Mouse (Mus musculus) cerebellum, adult 11 months (tissue): ENCODE data around the gene Cyp51.
"Not testable (repeated sequence)": the region's sequence is repeated elsewhere in the genome, so short reads cannot be mapped to it uniquely, and the experiment has no call there.

Source experiments
- DNase-seq: peaks from one replicate; pipeline ENCODE4 v3.0.0; 2022

Cyp51 gene

DNA sequence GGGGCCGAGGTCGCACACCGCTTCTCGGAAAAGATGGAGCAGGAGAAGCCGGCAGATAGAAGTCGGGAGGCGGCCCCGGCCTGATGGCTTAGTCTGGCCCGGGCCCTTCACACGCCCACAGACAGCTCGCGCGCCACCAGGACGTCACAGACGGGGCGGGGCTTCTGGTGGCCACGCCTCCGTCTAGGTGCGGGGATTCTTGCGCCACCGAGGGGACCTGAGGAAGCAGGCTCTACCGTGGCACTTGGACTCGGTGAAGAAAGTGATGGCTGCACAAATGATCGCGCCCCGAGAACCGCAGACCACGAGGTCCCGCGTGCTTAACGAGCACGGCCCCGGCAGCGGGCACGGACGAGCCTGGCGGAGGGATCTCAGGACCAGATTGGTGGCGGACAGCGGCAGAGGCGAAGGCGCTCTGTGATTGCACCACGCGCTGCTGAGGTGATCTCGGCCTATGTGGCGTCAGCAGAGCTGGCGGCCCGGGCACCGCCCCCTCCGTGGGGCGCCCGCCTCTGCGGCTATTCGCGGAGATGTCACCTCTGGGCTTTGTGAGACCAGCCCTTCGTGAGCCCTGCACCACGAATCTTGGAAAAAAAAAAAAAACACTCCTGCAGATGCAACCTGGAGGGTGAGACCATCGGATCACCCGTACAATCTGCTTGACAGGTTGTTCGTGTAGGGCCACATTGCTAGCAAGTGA, at the start of gene Cyp51:
Gene Cyp51 (minus strand): TSS at position 406 of the 700 bp plus-strand sequence.
- peak; percentile 90 for DNase-seq

DNA sequence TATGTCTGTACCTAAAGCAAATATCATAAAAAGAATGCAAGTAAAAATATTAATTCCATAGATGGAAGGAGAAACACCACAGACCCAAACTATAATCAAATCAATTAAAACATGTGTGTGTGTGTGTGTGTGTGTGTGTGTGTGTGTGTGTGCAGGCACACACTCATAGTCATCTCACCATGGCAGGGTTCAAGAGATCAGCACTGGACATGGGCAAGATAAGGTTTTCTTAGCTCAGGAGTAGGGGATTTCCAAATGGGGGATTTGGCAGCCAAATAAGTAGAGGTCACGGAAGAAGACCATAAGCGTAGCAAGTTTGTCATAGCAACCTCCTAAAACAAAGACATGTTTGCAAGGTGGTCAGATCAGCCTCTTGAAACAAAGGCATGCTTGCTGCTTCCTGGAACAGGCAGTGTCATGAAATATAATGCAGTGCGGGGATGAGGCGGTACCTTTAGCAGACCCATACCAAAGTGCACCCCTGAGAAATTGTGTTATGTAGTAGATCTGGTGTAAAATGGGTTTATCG, 8.1 kb upstream of the Cyp51 start:
- no peak for DNase-seq

DNA sequence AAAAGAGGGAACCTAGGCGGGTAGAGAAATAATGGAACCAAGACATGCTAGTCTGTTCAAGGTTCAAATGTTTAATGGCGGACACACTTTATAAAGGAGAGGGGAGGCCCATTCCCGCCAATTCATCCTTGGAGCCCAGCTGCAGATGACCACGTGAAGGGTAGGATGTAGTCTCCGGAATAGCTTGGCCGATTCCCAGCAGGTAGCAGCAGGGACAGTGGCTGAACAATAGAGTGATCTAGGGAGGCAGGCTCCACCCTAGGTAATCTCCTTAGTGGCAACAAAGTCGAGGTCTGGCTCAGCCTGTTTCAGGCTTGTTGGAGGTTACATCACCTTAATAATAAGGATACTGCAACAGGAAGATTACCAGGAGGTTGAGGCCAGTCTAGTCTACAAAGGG, 2.5 kb upstream of the Cyp51 start:
- not testable (repeated sequence) for DNase-seq

DNA sequence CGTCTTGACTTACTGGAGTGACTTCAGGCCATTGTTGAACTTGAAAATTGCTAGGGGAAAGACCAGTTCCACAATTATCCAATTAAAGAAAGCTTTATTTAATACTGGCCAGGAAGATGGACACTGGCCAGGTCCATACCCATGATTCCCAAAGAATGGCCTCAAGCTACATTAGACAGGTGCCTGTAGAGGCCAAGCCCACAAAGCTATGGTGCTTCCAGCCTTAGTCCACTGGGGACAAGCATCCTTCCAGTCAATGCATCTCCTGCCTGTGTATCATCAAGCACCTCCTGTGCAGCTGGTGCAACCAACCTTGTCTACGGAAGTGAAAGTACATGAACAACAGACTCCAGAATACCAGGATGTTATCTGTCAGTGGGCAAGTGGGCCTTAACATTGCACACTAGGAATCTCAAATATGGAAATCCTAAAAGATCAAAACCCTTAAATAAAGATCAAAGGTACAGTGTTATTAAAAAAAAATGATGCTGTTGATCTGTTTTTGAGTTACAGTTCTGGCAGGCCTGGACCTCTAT, 1.2 kb upstream of the Cyp51 start:
- peak; percentile 6 for DNase-seq

DNA sequence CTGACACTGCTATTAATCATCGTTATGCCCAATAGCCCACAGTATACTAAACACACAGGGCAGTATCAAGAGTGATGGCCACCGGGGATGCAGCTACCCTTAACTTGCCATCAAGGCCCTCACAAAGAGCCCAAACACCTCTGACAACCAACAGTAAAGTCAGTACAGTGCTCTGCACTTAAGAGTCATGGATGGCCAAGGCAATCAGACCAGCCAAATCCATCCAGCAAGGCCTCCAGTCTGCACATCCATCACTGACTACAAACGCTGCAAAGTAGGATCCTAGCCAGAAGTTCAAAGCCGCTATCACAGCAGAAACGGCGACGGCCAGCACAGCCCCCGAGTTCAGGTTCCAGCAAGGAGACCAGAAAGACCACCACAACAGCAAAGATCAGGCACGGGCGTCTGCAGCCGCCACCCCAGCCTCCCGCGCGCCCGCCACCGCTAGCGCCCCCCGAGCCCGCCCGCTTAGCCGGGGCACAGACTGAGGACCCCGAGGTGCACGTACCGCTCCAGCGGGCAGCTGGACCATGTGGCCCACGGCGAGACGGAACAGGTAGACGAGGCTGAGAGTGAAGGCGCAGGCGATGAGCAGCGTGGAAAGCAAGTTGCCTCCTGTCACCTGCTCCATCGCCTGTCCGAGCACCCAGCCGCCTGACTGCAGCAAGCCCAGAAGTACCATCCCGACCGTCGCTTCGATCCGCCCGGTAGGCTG, 763 bp downstream of the Cyp51 start:
- no peak for DNase-seq

DNA sequence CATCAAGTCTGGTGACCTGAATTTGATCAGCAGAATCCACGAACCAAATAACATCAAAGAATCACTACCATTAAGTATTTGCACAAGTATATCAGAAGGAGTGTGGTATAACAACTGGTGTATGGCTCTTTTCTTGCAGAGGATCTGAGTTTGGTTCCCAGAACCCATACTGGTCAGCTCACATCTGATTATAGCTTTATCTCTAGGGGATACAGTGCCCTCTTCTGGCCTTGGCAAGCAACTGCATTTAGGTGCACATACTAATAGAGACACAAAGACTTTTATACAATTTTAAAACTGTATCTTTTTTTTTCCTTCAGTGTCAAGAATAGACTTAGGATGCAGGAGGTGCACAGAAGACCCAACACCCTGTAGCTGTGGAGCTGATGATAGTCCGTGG, 2.8 kb downstream of the Cyp51 start:
- no peak for DNase-seq

DNA sequence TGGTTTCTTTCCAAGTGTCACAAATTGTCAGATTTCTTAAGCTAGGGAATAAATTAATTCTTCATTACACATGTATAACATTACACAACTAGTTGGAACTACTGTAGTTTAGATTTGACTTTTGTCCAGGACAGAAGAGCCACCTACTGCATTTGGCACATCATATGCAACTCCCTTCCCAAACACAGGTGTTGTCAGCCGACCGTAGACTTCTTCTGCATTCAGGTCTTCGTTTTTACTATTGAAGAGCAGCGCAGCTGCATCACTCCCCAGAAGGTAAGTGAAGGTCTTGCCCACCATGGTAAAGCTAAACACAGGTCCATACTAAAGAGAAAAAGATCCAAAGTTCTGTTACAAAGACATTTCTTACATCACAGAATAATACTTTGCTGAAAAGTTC, 3.5 kb downstream of the Cyp51 start:
- no peak for DNase-seq

DNA sequence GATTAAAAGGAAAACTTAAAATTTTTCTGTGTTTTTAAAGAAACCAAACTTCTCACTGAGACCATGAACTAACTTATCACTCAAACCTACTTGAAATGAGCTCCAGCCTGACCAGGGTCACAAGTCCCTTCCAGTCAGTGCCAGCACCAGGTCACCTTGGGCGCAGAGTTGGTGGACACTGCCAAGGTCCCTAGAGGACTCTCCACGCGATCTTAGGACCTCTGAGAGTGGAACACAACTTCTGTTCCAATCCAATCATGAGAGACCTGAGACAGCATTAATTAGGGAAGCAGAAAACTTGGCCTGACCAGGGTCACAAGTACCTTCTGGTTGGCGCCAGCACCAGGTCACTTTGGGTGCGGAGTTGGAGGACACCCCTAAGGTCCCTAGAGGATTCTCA, 10.1 kb downstream of the Cyp51 start:
- no peak for DNase-seq

DNA sequence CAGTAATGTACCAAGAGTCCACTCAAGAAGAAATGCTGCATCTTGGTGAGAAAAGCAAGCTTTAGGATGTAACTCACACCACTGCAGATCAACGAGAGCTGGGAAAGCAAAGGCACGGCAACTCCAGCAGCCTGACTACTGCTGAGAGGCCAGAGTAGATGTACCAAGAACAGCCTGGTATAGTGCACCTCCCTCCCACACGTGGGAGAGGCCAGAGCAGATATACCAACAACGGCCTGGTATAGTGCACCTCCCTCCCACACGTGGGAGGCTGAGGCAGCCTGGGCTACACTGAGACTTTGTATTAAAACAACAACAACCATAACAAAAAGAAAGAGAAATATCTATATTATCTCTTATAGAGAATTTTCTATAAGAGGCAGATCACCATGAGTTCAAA, 16.4 kb downstream of the Cyp51 start:
- DNase-seq = no peak

DNA sequence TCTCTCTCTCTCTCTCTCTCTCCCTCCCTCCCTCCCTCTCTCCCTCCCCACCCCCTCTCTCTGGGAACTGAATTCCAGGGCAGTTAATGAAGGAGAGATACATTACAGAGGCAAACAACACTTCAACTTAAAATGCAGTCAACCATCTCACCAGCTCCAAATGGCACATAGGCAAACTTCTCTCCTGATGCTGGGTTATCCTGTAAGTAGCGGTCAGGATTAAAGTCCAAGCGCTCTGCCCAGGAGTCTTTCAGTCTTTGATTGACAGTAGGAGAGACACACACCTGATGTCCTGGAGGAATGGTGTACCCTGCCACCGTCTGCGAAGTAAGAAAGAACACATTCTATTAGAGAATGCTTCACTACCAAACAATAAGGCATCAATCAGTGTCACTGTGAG, 18.2 kb downstream of the Cyp51 start:
- DNase-seq = no peak

DNA sequence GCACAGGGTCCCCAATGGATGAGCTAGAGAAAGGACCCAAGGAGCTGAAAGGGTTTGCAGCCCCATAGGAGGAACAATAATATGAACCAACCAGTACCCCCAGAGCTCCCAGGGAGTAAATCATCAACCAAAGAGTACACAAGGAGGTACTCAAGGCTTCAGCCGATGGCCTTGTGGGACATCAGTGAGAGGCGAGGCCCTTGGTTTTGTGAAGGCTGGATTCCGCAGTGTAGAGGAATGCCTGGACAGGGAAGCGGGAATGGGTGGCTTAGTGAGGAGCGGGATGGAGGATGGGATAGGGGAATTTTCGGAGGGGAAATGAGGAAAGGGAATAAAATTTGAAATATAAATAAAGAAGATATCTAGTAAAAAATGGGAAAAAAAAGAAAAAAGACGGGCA, 19.6 kb downstream of the Cyp51 start:
- DNase-seq = no peak

DNA sequence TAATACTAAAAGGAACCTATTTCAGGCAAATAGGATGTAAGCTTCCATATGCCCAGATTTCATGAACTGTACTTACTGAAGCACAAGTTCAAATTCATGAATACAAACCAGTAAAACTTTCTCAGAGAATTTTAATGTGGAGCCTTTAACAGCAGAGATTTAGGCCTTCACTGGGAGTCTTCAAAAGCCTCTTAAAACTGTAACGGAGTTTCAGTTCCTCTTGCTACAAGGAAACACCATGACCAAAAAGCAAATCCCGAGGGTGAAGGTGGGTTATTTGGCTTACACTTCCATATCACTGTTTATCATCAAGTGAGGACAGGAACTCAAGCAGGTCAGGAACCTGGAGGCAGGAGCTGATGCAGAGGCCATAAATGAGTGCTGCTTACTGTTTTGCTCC, 23.0 kb downstream of the Cyp51 start:
- no peak for DNase-seq

DNA sequence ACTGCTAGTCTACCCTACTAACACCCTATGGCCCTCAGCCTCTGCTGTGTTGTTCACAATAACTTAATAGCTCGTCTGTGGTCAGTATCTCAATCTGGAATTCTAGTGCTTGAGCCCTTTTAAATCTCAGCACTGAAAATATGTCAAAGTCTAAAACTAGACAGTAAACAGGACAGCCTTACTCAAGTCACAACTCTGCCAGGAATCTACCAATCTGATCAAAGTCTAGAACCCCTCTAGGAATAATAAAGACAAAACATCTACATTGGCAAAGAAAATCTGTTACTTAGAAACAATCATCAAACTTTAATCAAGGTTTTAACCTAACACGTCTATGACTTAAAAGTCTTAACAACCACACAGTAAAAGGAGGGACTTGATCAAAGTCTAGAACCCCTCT, 23.7 kb downstream of the Cyp51 start:
- DNase-seq = no peak

DNA sequence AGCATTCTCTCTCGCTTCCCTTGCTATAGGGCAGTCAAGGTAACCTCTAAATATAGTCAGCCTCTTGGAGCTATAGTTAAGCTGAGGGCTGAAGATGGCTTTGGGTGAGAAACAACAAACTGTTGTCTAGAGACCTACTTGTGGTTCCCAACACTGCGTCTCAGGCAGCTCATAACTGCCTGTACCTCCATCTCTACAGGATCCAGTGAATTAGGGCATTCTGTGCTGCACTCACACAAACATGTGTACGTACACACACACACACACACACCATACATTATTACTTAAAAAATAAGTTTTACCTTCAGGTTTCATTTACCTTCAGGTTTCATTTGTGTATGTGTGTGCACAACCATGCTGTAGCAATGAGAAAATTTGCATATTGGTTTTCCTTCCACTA, 25.5 kb downstream of the Cyp51 start:
- DNase-seq = no peak

DNA sequence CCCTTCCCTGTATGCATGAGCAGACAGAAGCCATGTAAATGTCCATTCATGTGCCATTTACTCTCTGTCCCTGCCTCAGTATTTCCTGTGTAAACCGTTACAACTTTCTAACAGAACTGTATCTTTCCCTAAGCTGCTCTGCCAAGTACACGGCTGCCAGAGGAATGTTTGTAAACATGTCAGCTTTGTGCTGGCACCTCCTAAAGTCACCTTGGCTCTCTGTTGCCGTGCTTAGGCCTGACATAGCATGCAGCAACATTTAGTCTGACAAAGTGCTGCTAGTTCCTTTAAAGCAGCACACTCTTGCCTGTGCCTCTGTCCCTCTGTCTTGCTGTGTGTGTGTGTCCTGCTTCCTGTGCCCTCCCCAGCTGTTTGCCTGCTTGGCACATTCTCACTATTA, 37.3 kb downstream of the Cyp51 start:
- no peak for DNase-seq

DNA sequence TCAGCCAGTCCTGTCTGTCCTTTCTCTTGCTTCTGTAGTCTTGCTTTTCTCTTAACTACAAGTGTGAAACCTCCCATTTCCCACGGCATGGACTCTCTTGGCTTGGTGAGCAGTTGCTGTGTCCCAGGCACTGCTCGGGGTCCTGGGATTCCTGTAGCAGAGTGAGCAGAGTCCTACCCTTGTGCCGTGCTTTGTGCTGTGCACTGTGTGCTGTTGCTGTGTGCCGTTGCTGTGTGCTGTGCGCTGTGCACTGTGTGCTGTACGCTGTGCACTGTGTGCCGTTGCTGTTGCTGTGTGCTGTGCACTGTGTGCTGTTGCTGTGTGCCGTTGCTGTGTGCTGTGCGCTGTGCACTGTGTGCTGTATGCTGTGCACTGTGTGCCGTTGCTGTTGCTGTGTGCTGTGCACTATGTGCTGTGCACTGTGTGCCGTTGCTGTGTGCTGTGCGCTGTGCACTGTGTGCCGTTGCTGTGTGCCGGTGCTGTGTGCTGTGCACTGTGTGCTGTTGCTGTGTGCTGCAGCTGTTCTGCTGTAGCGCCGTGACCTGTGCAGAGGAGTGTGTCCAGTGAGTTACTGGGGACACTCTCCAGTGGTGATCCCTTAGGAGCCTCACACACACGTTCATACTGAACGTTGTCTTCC, 38.0 kb downstream of the Cyp51 start:
- no peak for DNase-seq

DNA sequence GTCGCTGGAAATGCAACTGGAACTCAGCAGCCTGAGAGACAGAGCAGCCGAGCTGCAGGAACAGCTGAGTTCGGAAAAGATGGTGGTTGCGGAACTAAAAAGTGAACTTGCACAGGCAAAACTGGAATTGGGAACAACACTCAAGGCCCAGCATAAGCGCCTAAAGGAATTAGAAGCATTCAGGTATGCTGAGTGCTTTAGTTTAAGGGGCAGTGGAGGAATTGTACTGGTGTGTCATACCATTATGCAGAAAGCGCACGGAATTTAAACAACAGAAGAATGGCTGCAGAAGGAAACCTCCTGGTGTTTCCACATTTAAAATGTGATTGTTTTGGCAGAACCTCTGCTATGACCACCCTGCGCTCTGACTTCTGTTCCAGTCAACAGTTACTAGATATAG, 44.2 kb downstream of the Cyp51 start:
- no peak for DNase-seq

DNA sequence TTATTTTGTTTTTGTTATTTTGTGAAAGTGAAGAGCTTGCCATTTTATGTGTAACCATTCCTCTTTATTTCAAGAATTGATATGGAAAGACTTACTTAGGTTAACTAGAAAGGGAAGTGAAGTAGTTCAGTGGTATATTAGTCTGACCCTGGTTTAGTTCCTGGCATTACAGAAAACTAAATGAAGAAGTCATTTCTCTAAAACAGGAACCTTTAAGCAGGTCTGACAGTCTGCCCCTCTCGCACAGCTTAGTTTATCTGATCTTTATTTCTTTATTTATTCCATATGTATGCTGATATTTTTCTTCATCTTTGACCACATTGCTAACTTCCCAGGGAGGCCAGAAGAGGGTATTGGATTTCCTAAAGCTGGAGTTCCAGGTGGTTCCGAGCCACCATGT, 63.6 kb downstream of the Cyp51 start:
- no peak for DNase-seq

DNA sequence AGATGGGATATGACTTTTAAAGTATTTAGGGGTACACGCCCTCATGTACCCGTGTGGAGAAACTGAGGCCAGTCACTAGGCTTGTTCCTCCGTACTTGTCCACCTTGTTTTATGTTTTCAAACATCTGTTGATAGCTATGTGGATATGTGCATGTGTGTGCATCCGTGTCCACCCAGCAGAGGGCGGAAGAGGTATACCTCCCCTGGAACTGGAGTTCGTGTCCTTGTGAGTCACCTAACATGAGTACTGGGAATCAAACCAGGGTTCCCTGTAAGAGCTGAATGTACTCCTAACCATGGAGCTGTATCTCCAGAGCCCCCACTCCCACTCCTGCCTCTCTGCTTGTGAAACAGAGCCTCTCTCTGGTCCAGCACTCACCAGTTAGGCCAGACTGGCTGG, 64.2 kb downstream of the Cyp51 start:
- no peak for DNase-seq

DNA sequence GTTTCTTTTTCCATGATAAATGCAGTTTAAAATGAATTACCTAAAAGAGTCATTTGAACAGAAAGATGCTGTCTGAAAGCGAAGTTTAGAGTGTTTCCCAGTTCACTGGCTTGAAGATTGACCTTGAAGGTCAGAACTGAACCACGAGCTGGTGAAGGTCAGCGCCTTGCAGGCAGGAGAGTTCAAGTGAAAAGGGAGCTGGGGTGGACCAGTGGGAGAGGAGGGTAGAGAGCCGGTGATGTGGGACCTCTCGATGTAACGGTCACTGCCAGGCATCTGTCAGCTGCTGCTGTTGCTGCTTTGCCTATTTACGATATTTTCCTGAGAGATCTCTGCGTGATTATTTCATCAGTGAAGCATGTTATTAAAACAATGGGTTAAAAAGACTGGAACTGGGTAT, 65.2 kb downstream of the Cyp51 start:
- DNase-seq = no peak

DNA sequence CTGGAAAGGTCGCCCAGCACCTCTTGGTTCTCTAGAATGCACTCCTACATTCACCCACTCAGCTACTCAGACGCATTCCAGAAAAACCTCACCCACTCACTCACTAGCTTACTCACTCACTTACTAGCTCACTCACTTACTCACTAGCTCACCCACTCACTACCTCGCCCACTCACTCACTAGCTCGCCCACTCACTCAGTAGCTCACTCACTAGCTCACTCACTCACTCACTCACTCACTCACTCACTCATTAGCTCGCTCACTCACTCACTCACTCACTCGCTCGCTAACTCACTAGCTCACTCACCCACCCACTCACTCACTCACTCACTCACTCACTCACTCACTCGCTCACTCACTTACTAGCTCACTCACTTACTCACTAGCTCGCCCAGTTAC, 67.9 kb downstream of the Cyp51 start:
- no peak for DNase-seq

DNA sequence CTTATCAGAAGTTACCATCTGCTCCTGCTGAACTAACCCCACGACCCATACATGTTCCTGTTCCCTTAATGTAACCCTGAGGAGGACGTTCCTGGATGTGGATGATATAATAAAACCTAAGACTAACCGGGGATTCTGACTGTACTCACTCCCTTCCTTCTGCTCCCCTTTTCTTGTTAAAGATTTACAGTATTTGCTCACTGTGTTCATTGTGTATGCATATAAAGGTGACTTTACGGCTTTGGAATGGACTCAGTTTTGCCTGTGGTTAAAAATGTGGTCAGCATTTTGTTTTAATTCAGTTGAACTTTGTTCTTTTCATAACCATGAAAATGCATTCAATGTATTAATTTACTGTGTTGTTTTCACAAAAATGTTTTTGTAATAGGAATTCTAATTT, 72.7 kb downstream of the Cyp51 start:
- DNase-seq = no peak
